Mouse (Mus musculus) granulocyte monocyte progenitor cell, adult 5-6 weeks (primary cell): ENCODE data around the gene Omt2b. TPM values are rescaled to one million over a fixed set of nuclear protein-coding genes. Genes with fewer than 3 reads are reported as not detected.
"Not testable (repeated sequence)": the region's sequence is repeated elsewhere in the genome, so short reads cannot be mapped to it uniquely, and the experiment has no call there.

Experiments
- ATAC-seq: replicated peaks from 2 replicates; pipeline ENCODE4 v1.8.0; 2016; ENCODE audit warnings: mild to moderate bottlenecking, moderate TSS enrichment, inconsistent platforms; ENCODE audit not compliant: poor library complexity, severe bottlenecking
- total RNA-seq, 2 experiments: library from RNA; stranded (forward) in 1 of 2; stranded (reverse) in 1 of 2; fragments of 200-712, 200-1000 nt in 1 of 2; fragments of >200 nt in 1 of 2; fragmentation: Nextera tagmentation in 1 of 2; gene quantifications; 2 replicates each; pipeline ENCODE4 v1.2.3; 2014 to 2017

The Omt2b gene
- total RNA-seq (2014; fragmentation: Nextera tagmentation) (not detected in 2 replicates), total RNA-seq (2017) (not detected in 2 replicates)

DNA sequence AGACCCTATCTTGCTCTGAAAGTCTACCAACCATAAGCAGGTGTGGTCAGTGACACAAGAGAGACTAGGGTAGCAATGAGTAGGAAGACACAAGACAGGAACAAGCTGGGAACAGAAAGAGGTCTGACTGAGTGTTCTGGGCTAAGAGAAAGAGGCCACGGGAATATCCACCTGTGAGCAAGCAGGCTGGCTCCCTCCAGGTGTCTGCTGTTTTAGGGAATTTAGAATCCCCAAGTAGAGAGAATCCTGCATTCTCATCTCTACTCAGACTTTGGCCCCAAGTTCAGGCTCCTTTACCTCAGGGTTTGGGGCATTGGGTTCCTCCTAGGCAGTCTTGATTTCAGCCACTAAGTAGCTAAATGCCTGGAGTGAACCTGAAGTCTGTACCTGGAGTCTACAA lies at the start of gene Omt2b:
Gene Omt2b, plus strand, starts transcription at position 301 of the 400 bp plus-strand sequence.
- not testable (repeated sequence) for ATAC-seq

DNA sequence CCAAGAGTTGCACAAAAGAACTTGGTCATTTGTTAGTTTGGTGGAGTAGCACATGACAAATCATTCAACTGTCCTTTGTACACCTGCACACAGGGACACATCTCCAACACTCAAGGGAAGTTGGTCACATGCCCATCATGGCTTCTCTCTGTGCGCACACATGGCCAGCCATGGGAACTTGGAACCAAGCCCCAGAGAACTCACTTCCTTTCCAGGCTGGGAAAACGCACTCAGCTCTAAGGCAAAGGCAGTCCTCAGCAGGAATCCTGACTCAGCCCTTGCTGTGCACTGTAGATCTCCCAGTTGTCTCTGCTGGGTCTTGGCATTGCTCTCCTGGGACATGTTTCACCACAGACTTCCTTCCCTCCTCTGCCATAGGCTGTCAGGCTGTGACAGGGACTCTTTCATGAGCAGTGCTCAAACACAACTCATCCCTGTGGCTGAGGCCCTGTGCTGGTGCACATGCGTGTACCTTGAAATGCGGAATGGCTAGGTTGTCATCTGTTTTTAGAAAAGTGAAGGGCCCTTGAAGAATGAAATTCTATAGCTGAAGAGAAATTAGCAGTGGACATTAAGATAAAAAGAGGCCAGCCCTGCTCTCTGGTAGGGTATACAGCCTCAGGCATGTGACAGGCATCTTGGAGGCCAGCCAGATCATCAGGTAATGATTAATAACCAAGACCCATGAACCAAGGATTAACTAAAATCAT lies 45.2 kb upstream of the Omt2b start:
- ATAC-seq: not testable (repeated sequence)

DNA sequence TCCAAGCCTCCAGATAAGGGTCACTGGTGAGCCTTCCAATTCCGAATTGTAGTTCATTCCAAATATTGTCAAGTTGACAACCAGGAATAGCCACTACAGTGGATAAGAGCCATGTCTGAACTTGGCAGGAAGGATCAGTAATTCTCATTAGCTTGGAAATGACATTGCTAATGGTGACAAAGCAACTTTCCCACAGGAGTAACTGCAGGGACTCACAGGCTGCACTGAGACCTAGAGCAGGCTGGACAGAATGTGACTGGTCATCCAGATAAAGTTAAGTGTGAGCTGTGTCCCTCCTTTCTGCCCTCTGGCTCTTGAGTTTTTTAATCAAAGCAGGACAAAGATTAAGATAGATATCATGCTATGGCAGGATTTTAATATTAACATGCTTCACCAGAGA lies 38.3 kb upstream of the Omt2b start:
- ATAC-seq: not testable (repeated sequence)

DNA sequence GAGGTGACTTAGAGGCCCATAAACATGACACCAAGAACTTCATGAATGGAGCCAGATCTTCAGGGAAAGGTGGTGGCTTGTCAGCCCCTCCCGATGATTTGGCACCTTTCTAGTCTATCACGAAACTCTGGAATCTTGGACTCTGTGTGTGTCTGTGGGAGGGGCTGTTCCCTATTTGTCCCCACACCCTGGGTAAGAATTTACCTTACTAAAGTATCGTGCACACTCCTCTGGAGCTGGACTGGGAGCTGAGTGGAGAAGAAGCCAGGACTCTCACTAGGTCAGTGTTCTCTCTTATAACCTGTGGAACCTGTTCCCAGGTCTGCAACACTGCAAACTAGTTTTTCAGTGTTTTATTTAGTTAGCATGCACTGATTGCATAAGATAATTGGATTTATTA lies 37.7 kb upstream of the Omt2b start, which contains the start of gene Gm10639:
Gene Gm10639, plus strand, starts transcription at position 201 of the 400 bp plus-strand sequence.
- not testable (repeated sequence) for ATAC-seq

DNA sequence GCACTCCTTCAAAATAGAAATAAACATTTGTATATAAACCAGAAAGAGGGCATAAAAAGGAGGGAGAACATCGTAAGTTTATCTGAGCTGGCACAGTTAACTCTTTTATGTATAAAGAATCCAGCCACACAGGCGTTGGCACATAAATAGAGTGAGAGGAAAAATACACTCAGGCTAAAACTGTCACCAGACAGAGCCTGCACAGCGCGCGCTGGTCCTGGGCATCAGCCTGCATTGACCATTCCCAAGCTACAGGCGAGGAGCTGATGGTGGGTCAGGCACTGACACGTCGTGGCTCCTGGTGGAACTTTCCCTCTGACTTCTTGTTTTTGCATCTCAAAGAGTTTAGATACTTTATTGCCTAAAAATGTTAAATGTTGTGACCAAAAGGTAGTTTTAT lies 34.9 kb upstream of the Omt2b start:
- not testable (repeated sequence) for ATAC-seq

DNA sequence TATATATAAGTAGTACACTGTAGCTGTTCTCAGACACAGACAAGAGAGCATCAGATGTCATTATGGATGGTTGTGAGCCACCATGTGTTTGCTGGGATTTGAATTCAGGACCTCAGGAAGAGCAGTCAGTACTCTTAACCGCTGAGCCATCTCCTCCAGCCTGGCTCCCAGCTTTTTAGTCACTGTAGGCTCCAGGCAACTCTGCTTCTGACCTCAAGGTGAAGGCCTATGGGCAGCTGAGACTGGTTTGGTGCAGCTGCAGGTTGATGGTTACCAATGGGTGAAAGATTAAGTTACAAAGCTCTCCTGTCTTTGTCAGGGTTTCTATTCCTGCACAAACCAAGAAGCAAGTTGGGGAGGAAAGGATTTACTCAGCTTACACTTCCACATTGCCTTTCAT lies 33.7 kb upstream of the Omt2b start:
- not testable (repeated sequence) for ATAC-seq

DNA sequence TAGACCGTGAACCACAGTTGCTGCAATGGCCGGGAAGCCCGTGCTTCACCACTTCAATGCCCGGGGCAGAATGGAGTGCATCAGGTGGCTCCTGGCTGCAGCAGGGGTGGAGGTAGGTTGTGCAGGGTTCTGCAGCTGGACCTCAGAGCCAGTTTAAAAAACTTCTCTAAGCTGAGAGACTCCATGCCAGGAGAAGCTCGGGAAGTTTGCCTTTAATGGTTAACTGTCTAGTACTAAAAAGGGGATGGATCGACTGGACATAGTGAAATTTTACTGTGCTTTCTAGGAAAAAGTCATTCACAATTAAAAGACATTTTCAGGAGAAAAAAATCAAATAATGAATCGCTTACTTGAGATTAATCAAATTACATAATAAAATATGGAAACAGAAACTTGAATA lies 32.6 kb upstream of the Omt2b start:
- ATAC-seq: not testable (repeated sequence)

DNA sequence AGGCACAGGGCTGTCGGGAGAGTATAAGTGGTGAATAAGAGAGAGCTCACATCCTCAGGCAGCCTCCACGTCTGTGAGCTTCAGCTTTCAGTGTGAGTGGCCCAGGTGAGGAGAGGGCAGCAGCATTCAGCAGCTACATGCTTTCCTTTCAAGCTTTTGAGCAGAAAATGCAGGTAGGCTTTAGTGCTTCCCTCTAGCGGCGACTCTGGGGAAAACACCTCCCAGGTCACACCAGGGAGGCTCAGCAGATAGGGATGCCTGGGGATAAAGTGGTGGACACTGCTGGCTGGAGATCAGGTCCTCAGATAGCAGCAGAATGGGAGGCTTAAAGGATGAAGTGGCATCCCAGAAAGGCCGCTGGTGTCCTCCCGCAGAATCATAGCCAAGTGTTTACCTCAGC lies 31.3 kb upstream of the Omt2b start:
- peak; percentile 68 for ATAC-seq

DNA sequence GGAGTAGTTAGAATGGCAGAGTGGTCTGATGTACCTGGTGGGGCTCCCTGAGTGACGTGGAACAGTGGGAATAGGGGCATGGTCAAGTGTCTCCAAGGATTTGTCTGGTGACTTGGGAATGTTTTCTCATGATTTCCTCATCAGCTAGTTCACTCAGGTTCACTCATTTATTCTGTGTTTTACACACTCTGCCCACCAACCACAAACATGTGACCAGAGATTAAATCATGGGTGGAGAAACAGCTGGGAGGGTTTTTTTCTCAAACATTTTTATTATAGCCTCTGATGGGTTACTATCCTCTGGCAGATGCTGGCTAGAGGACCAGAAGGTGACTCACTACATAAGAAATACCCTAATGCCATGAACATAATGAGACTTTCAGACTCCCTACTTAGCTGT lies 29.2 kb upstream of the Omt2b start:
- ATAC-seq: no peak

DNA sequence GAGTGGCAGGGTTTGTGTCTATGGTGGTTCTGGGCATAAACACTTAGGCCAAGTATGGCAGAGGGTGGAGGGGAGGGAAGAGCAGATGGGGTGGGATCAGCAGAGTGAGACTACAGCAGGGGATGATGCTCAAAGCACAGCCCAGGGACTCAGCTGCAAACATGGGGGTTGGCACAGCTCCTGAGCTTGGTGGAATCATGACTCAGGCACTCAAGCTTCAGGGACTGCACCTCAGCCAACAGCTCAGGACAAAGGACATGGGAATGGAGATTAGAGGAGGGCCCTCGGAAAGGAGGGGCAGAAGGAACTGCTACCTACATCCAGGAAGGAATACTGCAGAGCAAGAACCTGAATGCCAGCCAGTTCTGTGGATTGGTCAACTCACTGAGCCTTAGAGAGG lies 28.2 kb upstream of the Omt2b start:
- not testable (repeated sequence) for ATAC-seq

DNA sequence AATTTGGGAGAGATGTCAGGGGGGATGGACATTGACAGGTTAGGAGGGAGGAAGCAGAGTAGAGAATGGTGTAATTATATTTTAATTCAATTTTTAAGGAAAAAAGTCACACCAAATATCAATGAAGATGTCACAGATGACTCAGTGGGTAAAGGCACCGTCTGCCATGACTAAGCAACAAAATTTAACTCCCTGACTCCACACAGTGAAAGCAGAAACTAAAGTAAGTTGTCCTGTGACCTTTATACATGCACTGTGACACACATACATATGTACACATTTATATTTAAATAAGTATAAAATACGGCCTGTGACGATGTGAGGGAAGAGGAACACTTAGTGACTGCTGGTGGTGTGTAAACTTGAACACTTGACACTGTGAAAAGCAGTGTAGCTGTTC lies 19.3 kb upstream of the Omt2b start:
- not testable (repeated sequence) for ATAC-seq

DNA sequence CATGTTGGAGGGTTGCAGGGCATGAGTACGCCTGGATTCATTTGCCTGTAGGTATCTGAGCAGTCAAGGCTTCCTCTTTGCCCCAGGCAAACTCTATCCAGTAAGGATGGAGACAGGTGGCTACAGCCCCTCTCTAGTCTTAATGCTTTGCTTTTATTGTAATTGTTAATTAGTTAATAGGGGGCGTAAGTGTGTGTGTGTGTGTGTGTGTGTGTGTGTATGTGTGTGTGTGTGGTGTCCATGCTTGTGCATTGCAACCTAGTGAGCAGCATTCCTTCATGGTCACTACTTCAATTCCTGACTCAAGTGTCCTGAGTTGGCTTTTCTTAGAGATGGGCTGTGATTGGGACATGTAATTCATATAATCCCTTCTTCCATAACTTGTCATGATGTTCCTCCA lies 12.7 kb upstream of the Omt2b start, which contains the start of gene Omt2a:
Gene Omt2a, minus strand, starts transcription at position 101 of the 400 bp plus-strand sequence.
- ATAC-seq: no peak

DNA sequence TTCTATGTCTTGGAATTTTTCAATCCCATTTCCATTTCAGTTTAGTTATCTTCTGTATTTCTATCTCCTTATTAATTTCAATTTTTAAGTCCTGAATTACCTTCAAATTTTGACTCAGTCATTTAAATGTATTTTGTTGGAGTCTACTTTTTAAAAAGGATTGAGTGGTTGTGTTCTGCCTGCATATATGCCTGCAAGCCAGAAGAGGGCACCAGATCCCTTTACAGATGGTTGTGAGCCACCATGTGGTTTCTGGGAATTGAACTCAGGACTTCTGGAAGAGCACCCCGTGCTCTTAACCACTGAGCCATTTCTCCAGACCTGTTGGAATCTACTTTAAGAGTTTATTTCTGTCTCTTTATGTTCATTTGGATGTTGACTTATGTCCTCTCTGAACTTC lies 7.9 kb upstream of the Omt2b start:
- ATAC-seq: no peak

DNA sequence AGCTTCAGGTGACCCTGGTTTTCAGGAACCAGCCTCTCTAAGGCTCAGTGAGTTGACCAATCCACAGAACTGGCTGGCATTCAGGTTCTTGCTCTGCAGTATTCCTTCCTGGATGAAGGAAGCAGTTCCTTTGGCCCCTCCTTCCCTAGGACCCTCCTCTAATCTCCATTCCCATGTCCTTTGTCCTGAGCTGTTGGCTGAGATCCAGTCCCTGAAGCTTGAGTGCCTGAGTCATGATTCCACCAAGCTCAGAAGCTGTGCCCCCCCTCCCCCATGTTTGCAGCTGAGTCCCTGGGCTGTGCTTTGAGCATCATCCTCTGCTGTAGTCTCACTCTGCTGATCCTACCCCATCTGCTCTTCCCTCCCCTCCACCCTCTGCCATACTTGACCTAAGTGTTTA lies 9.7 kb downstream of the Omt2b start:
- not testable (repeated sequence) for ATAC-seq

DNA sequence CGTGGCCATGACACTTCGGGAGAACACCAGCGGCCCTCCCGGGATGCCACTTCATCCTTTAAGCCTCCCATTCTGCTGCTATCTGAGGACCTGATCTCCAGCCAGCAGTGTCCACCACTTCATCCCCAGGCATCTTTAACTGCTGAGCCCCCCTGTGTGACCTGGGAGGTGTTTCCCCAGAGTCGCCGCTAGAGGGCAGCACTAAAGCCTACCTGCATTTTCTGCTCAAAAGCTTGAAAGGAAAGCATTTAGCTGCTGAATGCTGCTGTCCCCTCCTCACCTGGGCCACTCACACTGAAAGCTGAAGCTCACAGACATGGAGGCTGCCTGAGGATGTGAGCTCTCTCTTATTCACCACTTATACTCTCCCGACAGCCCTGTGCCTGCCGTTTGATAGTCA lies 12.9 kb downstream of the Omt2b start:
- peak; percentile 62 for ATAC-seq

DNA sequence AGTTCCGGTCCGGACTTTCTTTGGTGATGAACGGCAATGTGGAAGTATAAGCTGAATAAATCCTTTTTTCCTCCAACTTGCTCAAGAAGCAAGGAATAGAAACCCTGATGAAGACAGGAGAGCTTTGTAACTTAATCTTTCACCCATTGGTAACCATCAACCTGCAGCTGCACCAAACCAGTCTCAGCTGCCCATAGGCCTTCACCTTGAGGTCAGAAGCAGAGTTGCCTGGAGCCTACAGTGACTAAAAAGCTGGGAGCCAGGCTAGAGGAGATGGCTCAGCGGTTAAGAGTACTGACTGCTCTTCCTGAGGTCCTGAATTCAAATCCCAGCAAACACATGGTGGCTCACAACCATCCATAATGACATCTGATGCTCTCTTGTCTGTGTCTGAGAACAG lies 15.1 kb downstream of the Omt2b start:
- ATAC-seq: not testable (repeated sequence)

DNA sequence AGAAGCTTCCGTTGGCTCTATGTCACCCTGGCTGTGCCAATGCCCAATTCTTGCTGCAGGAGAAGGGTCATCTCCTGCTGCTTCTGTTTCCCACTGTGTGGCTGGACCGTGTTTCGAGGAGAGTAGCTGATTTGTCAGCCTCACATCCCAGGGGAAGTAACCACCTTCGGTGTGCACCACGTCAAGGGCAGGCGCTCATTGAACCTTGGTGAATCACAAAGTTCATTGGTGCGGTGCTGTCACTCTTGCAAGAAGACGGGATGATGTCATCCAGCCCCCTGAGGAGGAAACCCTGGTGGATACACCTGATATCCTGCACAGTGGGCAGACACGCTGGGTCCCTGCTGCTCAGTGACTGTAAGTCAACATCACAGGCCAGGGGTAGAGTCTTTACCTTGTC lies 15.7 kb downstream of the Omt2b start:
- ATAC-seq: not testable (repeated sequence)

DNA sequence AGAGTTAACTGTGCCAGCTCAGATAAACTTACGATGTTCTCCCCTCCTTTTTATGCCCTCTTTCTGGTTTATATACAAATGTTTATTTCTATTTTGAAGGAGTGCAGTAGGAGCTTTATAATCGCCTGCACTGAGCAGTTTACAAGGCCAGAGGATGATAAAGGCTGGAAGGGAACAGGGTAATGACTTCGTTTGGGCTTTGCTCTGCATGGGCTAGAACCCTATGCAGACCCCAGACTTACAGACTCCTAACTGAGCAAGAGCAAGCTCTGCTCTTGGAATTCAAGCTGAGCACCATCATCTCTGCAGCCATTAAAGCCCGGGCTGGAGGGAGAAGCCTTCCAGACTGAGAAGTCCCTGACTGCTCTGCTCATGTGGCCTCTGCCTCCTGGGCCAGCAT lies 17.8 kb downstream of the Omt2b start:
- not testable (repeated sequence) for ATAC-seq

DNA sequence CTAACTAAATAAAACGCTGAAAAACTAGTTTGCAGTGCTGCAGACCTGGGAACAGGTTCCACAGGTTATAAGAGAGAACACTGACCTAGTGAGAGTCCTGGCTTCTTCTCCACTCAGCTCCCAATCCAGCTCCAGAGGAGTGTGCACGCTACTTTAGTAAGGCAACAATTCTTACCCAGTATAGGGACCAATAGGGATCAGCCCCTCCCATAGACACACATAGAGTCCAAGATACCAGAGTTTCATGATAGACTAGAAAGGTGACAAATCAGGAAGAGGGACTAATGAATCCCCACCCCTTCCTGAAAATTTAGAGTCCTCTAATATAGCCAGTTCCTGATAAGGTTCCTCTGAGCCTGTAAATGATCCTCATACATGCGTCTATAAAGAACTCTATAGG lies 19.6 kb downstream of the Omt2b start:
- ATAC-seq: no peak

DNA sequence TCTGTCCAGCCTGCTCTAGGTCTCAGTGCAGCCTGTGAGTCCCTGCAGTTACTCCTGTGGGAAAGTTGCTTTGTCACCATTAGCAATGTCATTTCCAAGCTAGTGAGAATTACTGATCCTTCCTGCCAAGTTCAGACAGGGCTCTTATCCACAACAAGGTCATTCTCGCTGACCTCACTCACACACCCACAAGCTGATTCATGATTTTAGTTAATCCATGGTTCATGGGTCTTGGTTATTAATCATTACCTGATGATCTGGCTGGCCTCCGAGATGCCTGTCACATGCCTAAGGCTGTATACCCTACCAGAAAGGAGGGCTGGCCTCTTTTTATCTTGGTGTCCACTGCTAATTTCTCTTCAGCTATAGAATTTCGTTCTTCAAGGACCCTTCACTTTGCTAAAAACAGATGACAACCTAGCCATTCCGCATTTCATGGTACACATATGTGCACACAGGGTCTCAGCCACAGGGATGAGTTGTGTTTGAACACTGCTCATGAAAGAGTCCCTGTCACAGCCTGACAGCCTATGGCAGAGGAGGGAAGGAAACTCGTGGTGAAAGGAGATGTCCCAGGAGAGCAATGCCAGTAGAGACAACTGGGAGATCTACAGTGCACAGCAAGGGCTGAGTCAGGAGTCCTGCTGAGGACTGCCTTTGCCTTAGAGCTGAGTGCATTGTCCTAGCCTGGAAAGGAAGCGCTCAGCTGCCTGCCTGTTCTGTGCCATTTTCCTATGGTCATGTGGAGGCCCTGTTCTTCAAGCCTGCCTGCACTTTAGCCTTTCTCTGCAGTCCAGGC lies 21.0 kb downstream of the Omt2b start:
- not testable (repeated sequence) for ATAC-seq

DNA sequence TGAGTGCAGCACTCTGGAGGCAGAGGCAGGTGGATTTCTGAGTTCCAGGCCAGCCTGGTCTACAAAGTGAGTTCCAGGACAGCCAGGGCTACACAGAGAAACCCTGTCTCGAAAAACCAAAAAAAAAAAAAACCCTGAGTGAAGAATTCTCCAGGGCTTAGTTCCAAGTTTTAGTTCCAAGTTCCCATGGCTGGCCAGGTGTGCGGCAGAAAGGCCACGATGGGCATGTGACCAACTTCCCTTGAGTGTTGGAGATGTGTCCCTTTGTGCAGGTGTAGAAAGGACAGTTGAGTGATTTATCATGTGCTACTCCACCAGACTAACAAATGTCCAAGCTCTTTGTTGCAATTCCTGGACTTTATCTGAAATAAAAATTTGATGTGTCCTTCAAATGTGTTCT lies 21.8 kb downstream of the Omt2b start:
- not testable (repeated sequence) for ATAC-seq
